Mouse (Mus musculus) kidney, postnatal 0 days (tissue): ENCODE data around the gene Rora. TPM values are rescaled to one million over a fixed set of nuclear protein-coding genes. Genes with fewer than 3 reads are reported as not detected.

ENCODE experiments used
- ATAC-seq: fragments of 200-750 bp; cut with Nextera tagmentation; replicated peaks from 2 replicates; pipeline ENCODE4 v1.8.0; 2017; ENCODE audit warnings: low read depth, moderate number of reproducible peaks, moderate TSS enrichment, moderate library complexity; ENCODE audit not compliant: low FRiP score
- DNase-seq: peaks from one replicate; pipeline ENCODE4 v3.0.0-alpha.2; 2016; ENCODE audit warnings: low spot score
- H3K27ac ChIP-seq: fragments of 300-500 bp; sonication (generic); 2 replicates; pipeline ENCODE4 v1.5.1; 2014; ENCODE audit warnings: mild to moderate bottlenecking
- H3K27me3 ChIP-seq: fragments of 300-500 bp; sonication (generic); 2 replicates; pipeline ENCODE4 v1.6.1; 2014; ENCODE audit warnings: low read length, mixed read lengths; ENCODE audit not compliant: insufficient read depth
- H3K36me3 ChIP-seq: fragments of 300-500 bp; sonication (generic); 2 replicates; pipeline ENCODE4 v1.6.1; 2014; ENCODE audit warnings: low read length, mixed read lengths; ENCODE audit not compliant: insufficient read depth
- H3K4me1 ChIP-seq: fragments of 300-500 bp; sonication (generic); replicated peaks from 2 replicates; pipeline ENCODE4 v1.6.1; 2014; ENCODE audit warnings: antibody characterized with exemption, low read length, mixed read lengths; ENCODE audit not compliant: insufficient read depth
- H3K4me2 ChIP-seq: fragments of 300-500 bp; sonication (generic); 2 replicates; pipeline ENCODE4 v1.6.1; 2014; ENCODE audit warnings: mild to moderate bottlenecking, low read length, moderate library complexity, mixed read lengths
- H3K4me3 ChIP-seq: fragments of 300-500 bp; sonication (generic); replicated peaks from 2 replicates; pipeline ENCODE4 v1.5.1; 2014; ENCODE audit warnings: low read depth, low read length
- H3K9ac ChIP-seq: fragments of 300-500 bp; sonication (generic); 2 replicates; pipeline ENCODE4 v1.6.1; 2014; ENCODE audit warnings: low read depth, low read length
- H3K9me3 ChIP-seq: fragments of 300-500 bp; sonication (generic); replicated peaks from 2 replicates; pipeline ENCODE4 v1.6.1; 2016; ENCODE audit warnings: low read length, inconsistent platforms, mixed read lengths
- CTCF ChIP-seq: IDR thresholded peaks from 2 replicates; pipeline ENCODE4 v1.5.1; 2016; ENCODE audit warnings: antibody characterized with exemption, low read depth, mild to moderate bottlenecking, moderate library complexity
- polyA plus RNA-seq: library from polyadenylated mRNA; unstranded; fragments of >200 nt; fragmentation: Nextera tagmentation; extraction: Ambion mirVana; gene quantifications from 2 replicates; pipeline ENCODE4 v1.2.1, GENCODE M21; 2015

Gene Rora
- polyA plus RNA-seq, 1 experiment from 2014 or later: 9.8 TPM

DNA sequence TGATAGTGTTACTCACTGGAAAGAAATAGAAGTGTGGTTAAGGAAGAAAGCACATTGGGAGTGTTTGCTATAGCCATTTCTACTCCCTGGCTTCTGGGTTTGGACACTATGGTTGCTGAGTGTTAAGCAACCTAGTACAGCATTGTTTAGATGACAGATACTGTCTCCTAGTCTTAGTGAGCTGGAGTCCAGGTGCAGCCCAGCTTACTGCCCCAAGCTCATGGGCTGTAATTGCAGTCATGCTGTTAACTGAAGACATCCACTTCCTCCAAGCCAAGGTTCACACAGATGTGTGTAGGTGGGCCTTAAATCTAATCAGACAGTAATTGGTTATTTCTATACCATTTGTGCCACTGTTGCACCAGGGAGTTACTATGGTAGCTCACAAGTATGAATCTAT lies 782.1 kb downstream of the Rora start:
- Histone ChIP-seq H3K4me2 (no peak overlapping the region), H3K4me3 (no peak overlapping the region), H3K27ac (peak overlapping the region; percentile 21; the same call in 1 of the 2 replicates), H3K36me3 (peaks cover 2% of the 10 kb centered on the region; the same call in 1 of the 2 replicates), H3K9me3 (no peaks in the 10 kb centered on the region), H3K9ac (no peak overlapping the region), H3K4me1 (no peaks in the 10 kb centered on the region; the same call in 1 of the 2 replicates), H3K27me3 (no peaks in the 10 kb centered on the region)
- TF ChIP-seq CTCF: no peak
- DNase-seq (no peak), ATAC-seq (no peak)
